Mouse (Mus musculus) olfactory bulb, adult 2 months (tissue): ENCODE results near the gene Srp9.

Experiments
- CTCF ChIP-seq: fragments of 200-500 bp; IDR thresholded peaks from 2 replicates; pipeline ENCODE4 v1.5.1; 2012; ENCODE audit warnings: low read depth, mild to moderate bottlenecking, low read length, moderate library complexity; ENCODE audit not compliant: insufficient read depth
- POLR2A ChIP-seq: fragments of 200-500 bp; IDR thresholded peaks from 2 replicates; pipeline ENCODE4 v1.6.1; 2012; ENCODE audit warnings: mild to moderate bottlenecking, low read depth, low read length, moderate library complexity; ENCODE audit not compliant: insufficient read depth

DNA sequence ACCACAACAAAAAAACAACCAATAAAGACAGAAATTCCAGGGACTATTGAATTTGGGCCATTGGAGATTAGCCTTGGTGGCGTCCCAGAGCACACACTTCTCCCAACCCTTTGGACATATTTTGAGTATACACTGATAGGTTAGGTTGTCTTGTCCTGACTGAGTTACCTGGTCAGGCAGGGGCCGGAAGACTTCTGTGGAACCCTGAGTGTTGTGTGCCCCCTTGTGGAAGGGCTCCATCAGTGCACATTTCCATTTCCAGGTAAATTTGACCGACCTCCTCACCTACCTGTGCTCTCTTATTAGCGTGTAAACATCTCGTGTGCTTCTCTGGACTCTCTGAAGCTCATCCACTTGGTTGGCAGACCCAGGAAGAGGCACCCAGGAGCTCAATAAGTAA lies 9.3 kb upstream of the Srp9 start:
- peak; percentile 83 for TF ChIP-seq CTCF
- TF ChIP-seq POLR2A, result no peak
